Mouse (Mus musculus): ENCODE measurements around the gene Rab3a. TPM values are rescaled to one million over a fixed set of nuclear protein-coding genes. Genes with fewer than 3 reads are reported as not detected.
A peak's percentile ranks its signal among the peaks of the same experiment; 100 is the strongest.

The Rab3a gene
- total and polyA plus RNA-seq, 3 experiments = 4.6 to 11.4 (median 10.8) TPM

DNA sequence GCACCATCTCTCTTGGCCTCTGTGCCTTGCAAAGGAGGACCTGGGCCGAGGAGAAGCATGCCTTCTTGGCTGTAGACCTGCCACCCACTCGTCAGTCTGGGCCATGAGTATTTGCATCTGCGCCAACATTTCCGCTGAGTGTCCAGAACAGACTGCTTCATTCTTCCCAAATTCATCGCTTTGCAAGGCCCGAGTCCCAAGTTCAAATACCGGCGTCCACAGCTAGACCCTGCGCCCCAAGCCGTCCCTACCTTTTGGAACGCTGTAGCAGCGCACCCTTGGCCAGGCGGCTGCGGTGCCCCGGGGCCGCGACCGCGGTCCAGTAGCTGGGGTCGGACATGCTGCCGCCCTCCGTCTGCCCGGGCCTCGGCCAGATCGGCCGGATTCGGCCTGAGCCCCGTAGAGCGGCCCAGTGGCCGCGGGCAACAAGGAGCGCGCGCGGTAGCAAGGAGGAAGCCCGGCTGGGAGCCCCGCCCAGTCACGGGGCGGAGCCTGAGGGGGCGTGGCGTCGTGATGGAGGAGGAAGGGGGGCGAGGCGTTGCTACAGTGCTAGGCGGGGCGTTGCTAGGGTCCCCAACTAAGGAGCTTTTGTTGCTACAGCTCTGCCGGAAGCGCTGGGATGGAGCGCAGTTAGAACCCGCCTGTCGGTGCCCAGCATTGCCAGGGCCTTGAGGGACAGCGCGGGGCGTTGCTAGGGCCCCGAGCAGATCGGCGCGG lies 37.7 kb downstream of the Rab3a start:
- Histone ChIP-seq H3K4me3 (ENCODE audit: low read depth, low read length) (peak overlapping the region; percentile 90), H3K27me3 (ENCODE audit: insufficient read depth, low read length) (no peaks in the 10 kb centered on the region; the same call in 1 of the 2 replicates), H3K9me3 (replicated peaks) (no peaks in the 10 kb centered on the region), H3K36me3 (replicated peaks) (peaks cover 66% of the 10 kb centered on the region), H3K4me1 (ENCODE audit: insufficient read depth, low read depth, low read length) (peaks cover 82% of the 10 kb centered on the region)
- DNase-seq (ENCODE audit: low spot score) (peak; percentile 81), ATAC-seq (ENCODE audit: extremely low read depth, insufficient number of reproducible peaks, low FRiP score, poor library complexity, severe bottlenecking) (peak; percentile 50)
- TF ChIP-seq TAL1 (conservative IDR thresholded peaks at IDR 0.05; ENCODE audit: low read depth, low read length) = no peak
- no peak for TF ChIP-seq POLR2AphosphoS5 (IDR thresholded peaks at IDR 0.05; ENCODE audit: insufficient replicate concordance, low read depth, low read length)
- TF ChIP-seq GATA1 (IDR thresholded peaks at IDR 0.05; ENCODE audit: borderline replicate concordance, low read length) = no peak
- no peak for TF ChIP-seq CTCF (IDR thresholded peaks at IDR 0.05; ENCODE audit: low read depth, low read length)
- TF ChIP-seq GATA2 (IDR thresholded peaks at IDR 0.05; ENCODE audit: borderline replicate concordance, low read depth, low read length) = no peak

DNA sequence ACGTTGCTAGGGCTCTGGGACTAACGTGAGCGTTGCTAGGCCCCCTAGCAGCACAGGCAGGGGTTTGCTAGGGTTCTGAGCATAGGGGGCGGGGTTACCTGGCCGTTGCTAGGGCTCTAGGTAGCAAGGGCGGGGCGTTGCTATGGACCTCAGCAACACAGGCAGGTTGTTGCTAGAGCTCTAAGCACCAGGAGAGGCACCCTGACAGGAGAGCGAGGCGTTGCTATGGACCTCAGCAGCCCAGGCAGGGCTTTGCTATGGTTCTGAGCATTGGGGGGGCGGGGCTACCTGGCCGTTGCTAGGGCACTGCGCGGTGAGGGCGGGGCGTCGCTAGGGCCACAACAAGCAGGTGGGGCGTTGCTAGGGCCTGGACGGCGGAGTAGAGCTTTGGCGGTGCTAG lies 38.2 kb downstream of the Rab3a start:
- Histone ChIP-seq H3K27me3 (ENCODE audit: insufficient read depth, low read length) (no peaks in the 10 kb centered on the region; the same call in 1 of the 2 replicates), H3K4me3 (ENCODE audit: low read depth, low read length) (peak overlapping the region; percentile 90), H3K9me3 (replicated peaks) (no peaks in the 10 kb centered on the region), H3K36me3 (replicated peaks) (peaks cover 60% of the 10 kb centered on the region), H3K4me1 (ENCODE audit: insufficient read depth, low read depth, low read length) (peaks cover 85% of the 10 kb centered on the region)
- ATAC-seq (ENCODE audit: extremely low read depth, insufficient number of reproducible peaks, low FRiP score, poor library complexity, severe bottlenecking) (no peak), DNase-seq (ENCODE audit: low spot score) (peak; percentile 35)
- TF ChIP-seq TAL1 (conservative IDR thresholded peaks at IDR 0.05; ENCODE audit: low read depth, low read length) (no peak), CTCF (IDR thresholded peaks at IDR 0.05; ENCODE audit: low read depth, low read length) (no peak), POLR2AphosphoS5 (IDR thresholded peaks at IDR 0.05; ENCODE audit: insufficient replicate concordance, low read depth, low read length) (no peak), GATA2 (IDR thresholded peaks at IDR 0.05; ENCODE audit: borderline replicate concordance, low read depth, low read length) (no peak), GATA1 (IDR thresholded peaks at IDR 0.05; ENCODE audit: borderline replicate concordance, low read length) (no peak)

- DNase-seq (ENCODE audit: low spot score) (no peak), ATAC-seq (ENCODE audit: extremely low read depth, insufficient number of reproducible peaks, low FRiP score, poor library complexity, severe bottlenecking) (no peak)
- H3K36me3 ChIP-seq (replicated peaks) = peaks cover 52% of the 10 kb centered on the region
- H3K9me3 ChIP-seq (replicated peaks) = no peaks in the 10 kb centered on the region
- no peak overlapping the region for H3K4me3 ChIP-seq (ENCODE audit: low read depth, low read length)
- no peak for TF ChIP-seq POLR2AphosphoS5 (IDR thresholded peaks at IDR 0.05; ENCODE audit: insufficient replicate concordance, low read depth, low read length)
- no peak for TF ChIP-seq GATA1 (IDR thresholded peaks at IDR 0.05; ENCODE audit: borderline replicate concordance, low read length)
- TF ChIP-seq TAL1 (conservative IDR thresholded peaks at IDR 0.05; ENCODE audit: low read depth, low read length) = no peak
- TF ChIP-seq CTCF (IDR thresholded peaks at IDR 0.05; ENCODE audit: low read depth, low read length) = no peak
- TF ChIP-seq GATA2 (IDR thresholded peaks at IDR 0.05; ENCODE audit: borderline replicate concordance, low read depth, low read length) = no peak
- H3K4me1 ChIP-seq (ENCODE audit: insufficient read depth, low read depth, low read length) = peaks cover 84% of the 10 kb centered on the region
- no peaks in the 10 kb centered on the region; the same call in 1 of the 2 replicates for H3K27me3 ChIP-seq (ENCODE audit: insufficient read depth, low read length)
Measured at GRCm38 (mm10) chr8:70794215-70794614, 39.7 kb downstream of the Rab3a start.

- Histone ChIP-seq H3K9me3 (replicated peaks) (no peaks in the 10 kb centered on the region), H3K36me3 (replicated peaks) (peaks cover 49% of the 10 kb centered on the region), H3K27me3 (ENCODE audit: insufficient read depth, low read length) (no peaks in the 10 kb centered on the region; the same call in 1 of the 2 replicates), H3K4me1 (ENCODE audit: insufficient read depth, low read depth, low read length) (peaks cover 80% of the 10 kb centered on the region), H3K4me3 (ENCODE audit: low read depth, low read length) (no peak overlapping the region)
- DNase-seq (ENCODE audit: low spot score) (no peak), ATAC-seq (ENCODE audit: extremely low read depth, insufficient number of reproducible peaks, low FRiP score, poor library complexity, severe bottlenecking) (no peak)
- no peak for TF ChIP-seq POLR2AphosphoS5 (IDR thresholded peaks at IDR 0.05; ENCODE audit: insufficient replicate concordance, low read depth, low read length)
- TF ChIP-seq GATA2 (IDR thresholded peaks at IDR 0.05; ENCODE audit: borderline replicate concordance, low read depth, low read length) = no peak
Measured at GRCm38 (mm10) chr8:70795370-70795769, 40.9 kb downstream of the Rab3a start.

DNA sequence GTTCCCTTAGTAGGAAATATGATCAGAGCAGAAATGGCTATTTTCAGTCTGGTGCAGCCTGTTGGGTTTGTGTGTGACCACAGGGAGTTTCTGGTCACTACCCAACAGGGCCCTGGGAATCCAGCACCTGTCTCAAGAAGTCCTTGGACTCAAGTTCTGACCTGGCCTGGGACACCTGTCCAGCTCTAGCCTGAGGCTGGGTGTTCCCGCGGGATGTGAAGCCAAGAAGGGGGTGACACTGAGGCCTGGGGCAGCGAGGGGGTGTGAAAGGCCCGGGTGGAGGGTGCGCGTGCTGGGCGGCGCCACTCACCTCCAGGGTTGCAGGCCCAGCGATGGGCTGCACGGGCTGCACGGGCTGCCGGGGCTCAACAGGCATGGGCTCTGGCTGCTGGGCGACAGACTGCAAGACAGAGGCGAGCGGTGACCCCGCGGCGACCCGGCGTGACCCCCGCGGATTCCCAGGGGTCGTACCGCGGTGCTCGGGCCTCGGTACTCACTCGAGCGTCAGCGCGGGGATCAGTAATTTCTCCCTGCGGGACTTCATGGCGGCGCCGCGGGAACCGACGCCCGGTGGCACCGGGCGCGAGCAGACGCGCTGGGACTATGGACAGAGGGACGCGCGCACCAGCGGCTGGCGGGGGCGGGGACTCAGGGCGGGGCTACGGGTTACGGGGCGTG lies 42.1 kb downstream of the Rab3a start:
- Histone ChIP-seq H3K4me1 (ENCODE audit: insufficient read depth, low read depth, low read length) (peaks cover 73% of the 10 kb centered on the region), H3K27me3 (ENCODE audit: insufficient read depth, low read length) (no peaks in the 10 kb centered on the region; the same call in 1 of the 2 replicates), H3K4me3 (ENCODE audit: low read depth, low read length) (peak overlapping the region; percentile 77), H3K36me3 (replicated peaks) (peaks cover 46% of the 10 kb centered on the region), H3K9me3 (replicated peaks) (no peaks in the 10 kb centered on the region)
- TF ChIP-seq CTCF (IDR thresholded peaks at IDR 0.05; ENCODE audit: low read depth, low read length) = no peak
- DNase-seq (ENCODE audit: low spot score) (peak; percentile 37), ATAC-seq (ENCODE audit: extremely low read depth, insufficient number of reproducible peaks, low FRiP score, poor library complexity, severe bottlenecking) (no peak)

DNA sequence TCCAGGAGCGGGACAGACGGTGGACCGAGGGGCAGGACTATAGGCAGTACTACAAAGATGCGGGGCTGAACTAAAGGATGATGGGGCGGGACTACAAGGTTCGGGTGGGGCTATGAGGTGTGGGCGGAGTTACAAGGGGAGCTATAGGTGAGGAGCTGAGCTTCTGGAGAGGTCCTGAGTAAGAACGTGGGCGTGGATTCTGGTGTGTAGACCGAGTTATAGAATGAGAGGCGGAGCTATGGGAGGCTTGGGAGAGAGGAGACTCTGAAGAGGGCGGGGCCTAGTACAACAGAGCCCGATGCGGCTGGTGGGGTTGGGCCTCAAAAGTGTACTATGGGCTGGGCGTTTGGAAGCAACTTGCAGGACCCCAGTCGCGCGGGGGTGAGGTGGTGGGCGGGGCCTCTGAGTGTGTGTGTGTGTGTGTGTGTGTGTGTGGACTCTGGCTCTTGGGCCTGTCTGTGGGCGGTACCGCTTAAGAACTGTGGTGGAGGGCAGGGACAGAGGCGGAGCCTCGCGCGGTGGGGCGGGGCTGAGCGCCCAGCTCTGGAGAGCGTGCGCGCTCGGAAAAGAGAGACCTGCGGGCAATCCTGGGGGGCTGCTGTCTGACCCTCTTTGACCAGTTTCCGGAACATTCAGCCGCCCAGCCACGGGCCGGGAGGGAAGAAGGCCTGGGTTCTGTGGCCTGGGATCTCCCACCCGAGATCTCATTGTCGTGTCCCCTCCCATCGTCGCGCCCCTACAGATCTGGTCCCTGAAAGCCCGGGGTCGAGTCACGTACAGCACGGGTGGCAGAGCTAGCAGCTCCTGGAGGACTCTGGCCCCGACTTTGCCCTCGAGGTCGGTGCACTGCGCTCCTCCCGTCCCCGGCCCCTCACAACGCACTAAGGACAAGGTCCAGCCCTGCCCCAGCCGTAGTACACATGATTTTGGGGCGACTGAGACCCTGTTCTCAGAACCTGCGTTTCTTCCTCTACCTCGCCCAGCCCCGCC lies 42.9 kb downstream of the Rab3a start:
- TF ChIP-seq CTCF (IDR thresholded peaks at IDR 0.05; ENCODE audit: low read depth, low read length) (no peak), POLR2AphosphoS5 (IDR thresholded peaks at IDR 0.05; ENCODE audit: insufficient replicate concordance, low read depth, low read length) (no peak), GATA1 (IDR thresholded peaks at IDR 0.05; ENCODE audit: borderline replicate concordance, low read length) (no peak), GATA2 (IDR thresholded peaks at IDR 0.05; ENCODE audit: borderline replicate concordance, low read depth, low read length) (no peak), TAL1 (conservative IDR thresholded peaks at IDR 0.05; ENCODE audit: low read depth, low read length) (no peak)
- peak overlapping the region; percentile 77 for H3K4me3 ChIP-seq (ENCODE audit: low read depth, low read length)
- peaks cover 53% of the 10 kb centered on the region for H3K36me3 ChIP-seq (replicated peaks)
- H3K4me1 ChIP-seq (ENCODE audit: insufficient read depth, low read depth, low read length) = peaks cover 75% of the 10 kb centered on the region
- no peaks in the 10 kb centered on the region for H3K9me3 ChIP-seq (replicated peaks)
- peak; percentile 86 for ATAC-seq (ENCODE audit: extremely low read depth, insufficient number of reproducible peaks, low FRiP score, poor library complexity, severe bottlenecking)
- peak; percentile 95 for DNase-seq (ENCODE audit: low spot score)
- H3K27me3 ChIP-seq (ENCODE audit: insufficient read depth, low read length) = no peaks in the 10 kb centered on the region; the same call in 1 of the 2 replicates
